10 mouse cellular contexts compared by ENCODE assay signal in genomic region chr8:8649944-8650343, GRCm38 (mm10). TPM values are rescaled to one million over a fixed set of nuclear protein-coding genes. Genes with fewer than 3 reads are reported as not detected.
DNase-seq lines count a peak whose midpoint lies in the region; ATAC-seq and TF ChIP-seq lines count a peak whose summit lies in the region.
"Had no signal": no experiment of that assay in that cellular context is flagged by ENCODE, and none has a peak within 500 bp of the region (broad histone marks: within the 10 kb centered on the region; RNA-seq: fewer than 3 reads in every experiment).

No protein-coding gene starts in this region.

- peaks cover 79% of the 10 kb centered on the region for H3K4me1 ChIP-seq in heart, embryonic 13.5 days
- peaks cover 47% of the 10 kb centered on the region for H3K4me1 ChIP-seq in heart, embryonic 10.5 days
- no peaks in the 10 kb centered on the region for H3K4me1 ChIP-seq in thymus, adult 2 months (replicated peaks; ENCODE audit: control insufficient read depth, insufficient read depth, low read length)
- peaks cover 18% of the 10 kb centered on the region for H3K4me1 ChIP-seq in midbrain, embryonic 11.5 days (ENCODE audit: control insufficient read depth, insufficient read depth, low read length)

- no peaks in the 10 kb centered on the region for H3K9me3 ChIP-seq in heart, embryonic 13.5 days
- H3K9me3 ChIP-seq in heart, embryonic 10.5 days, result no peaks in the 10 kb centered on the region
- H3K9me3 ChIP-seq in midbrain, embryonic 11.5 days (ENCODE audit: control insufficient read depth, low read length), result no peaks in the 10 kb centered on the region

- peak overlapping the region; percentile 57 for H3K9ac ChIP-seq in heart, embryonic 13.5 days
- no peak overlapping the region for H3K9ac ChIP-seq in midbrain, embryonic 11.5 days (ENCODE audit: low read length)

- H3K4me2 ChIP-seq in heart, embryonic 13.5 days, result peak overlapping the region; percentile 2; the same call in 1 of the 2 replicates
- no peak overlapping the region for H3K4me2 ChIP-seq in midbrain, embryonic 11.5 days

- H3K36me3 ChIP-seq in heart, embryonic 13.5 days, result peaks cover 13% of the 10 kb centered on the region
- peaks cover 9% of the 10 kb centered on the region; the same call in 1 of the 2 replicates for H3K36me3 ChIP-seq in heart, embryonic 10.5 days
- no peaks in the 10 kb centered on the region for H3K36me3 ChIP-seq in thymus, adult 2 months (ENCODE audit: control insufficient read depth, insufficient read depth, low read length)
- H3K36me3 ChIP-seq in midbrain, embryonic 11.5 days (ENCODE audit: control insufficient read depth, insufficient read depth, low read length), result no peaks in the 10 kb centered on the region

- ATAC-seq in heart, embryonic 13.5 days (ENCODE audit: extremely low read depth, insufficient number of reproducible peaks, low FRiP score, low TSS enrichment), result no peak
- ATAC-seq in midbrain, embryonic 11.5 days (ENCODE audit: low FRiP score), result no peak
- ATAC-seq: Patski had no signal

- H3K27ac ChIP-seq in heart, embryonic 13.5 days (replicated peaks), result peak overlapping the region; percentile 8; the same call in 1 of the 2 replicates
- H3K27ac ChIP-seq in heart, embryonic 10.5 days, result no peak overlapping the region
- H3K27ac ChIP-seq in thymus, adult 2 months (ENCODE audit: control insufficient read depth, insufficient read depth, low read length), result no peak overlapping the region; the same call in 1 of the 2 replicates
- H3K27ac ChIP-seq in midbrain, embryonic 11.5 days (ENCODE audit: low read depth, low read length), result no peak overlapping the region
- H3K27ac ChIP-seq: heart, adult 2 months had no signal

- no peak for TF ChIP-seq POLR2A in thymus, adult 2 months (IDR thresholded peaks at IDR 0.05; ENCODE audit: control insufficient read depth, extremely low read depth, insufficient read depth, low read length, poor library complexity)

- H3K27me3 ChIP-seq in heart, embryonic 13.5 days (replicated peaks), result no peaks in the 10 kb centered on the region
- no peaks in the 10 kb centered on the region for H3K27me3 ChIP-seq in heart, embryonic 10.5 days (ENCODE audit: insufficient read depth, poor library complexity, severe bottlenecking)
- H3K27me3 ChIP-seq in thymus, adult 2 months (ENCODE audit: control insufficient read depth, insufficient read depth, low read length), result no peaks in the 10 kb centered on the region
- peaks cover 94% of the 10 kb centered on the region for H3K27me3 ChIP-seq in midbrain, embryonic 11.5 days (ENCODE audit: control insufficient read depth, insufficient read depth, low read length)
- H3K27me3 ChIP-seq: Patski had no signal

- TF ChIP-seq CTCF in thymus, adult 2 months (IDR thresholded peaks at IDR 0.05; ENCODE audit: borderline replicate concordance, control insufficient read depth, extremely low read depth, insufficient read depth, low read length, poor library complexity), result no peak

- DNase-seq in heart, embryonic 10.5 days (ENCODE audit: low spot score), result no peak
- peak; percentile 66 for DNase-seq in ZHBTc4 (ENCODE audit: low read depth, low spot score)
- peak; percentile 78 to 92 for DNase-seq in frontal cortex, adult 2 months (ENCODE audit: extremely low spot score in 1 of 2, low spot score in 1 of 2)
- peak; percentile 52 to 61 for DNase-seq in layer of hippocampus, postnatal 25 days (ENCODE audit: extremely low spot score in 1 of 2, low spot score in 1 of 2)
- DNase-seq in right cerebral cortex, postnatal 36 days (ENCODE audit: low spot score in 2 of 2), result peak; percentile 67 to 72
- no peak for DNase-seq in thymus, adult 2 months
- no peak for DNase-seq in midbrain, embryonic 11.5 days (ENCODE audit: low spot score, missing footprints)

- no peak overlapping the region for H3K4me3 ChIP-seq in heart, embryonic 13.5 days
- no peak overlapping the region for H3K4me3 ChIP-seq in heart, embryonic 10.5 days
- H3K4me3 ChIP-seq in thymus, adult 2 months (ENCODE audit: control insufficient read depth, insufficient read depth, low read length), result no peak overlapping the region
- no peak overlapping the region for H3K4me3 ChIP-seq in midbrain, embryonic 11.5 days (ENCODE audit: low read depth, low read length)

- 63% methylated on average over 8 of the region's 8 CpGs for WGBS in heart, embryonic 13.5 days
- WGBS in heart, embryonic 10.5 days, result 68% methylated on average over 8 of the region's 8 CpGs
- 87% methylated on average over 8 of the region's 8 CpGs for WGBS in thymus, adult 2 months
- WGBS in midbrain, embryonic 11.5 days, result 48% methylated on average over 8 of the region's 8 CpGs

RNA-seq across cellular contexts. Expression of gene Efnb2, which starts 11.1 kb away (rescaled TPM):
- polyA plus RNA-seq in heart, embryonic 13.5 days (2015; fragmentation: Nextera tagmentation; extraction: Ambion mirVana), result 11.4 and 11.7 TPM in 2 replicates
- polyA plus RNA-seq in heart, embryonic 10.5 days (2016; fragmentation: Nextera tagmentation; extraction: Ambion mirVana), result 15.9 and 24.4 TPM in 2 replicates
- 26.4 and 41.4 TPM in 2 replicates for polyA plus RNA-seq in frontal cortex, adult 2 months (2012; rRNA removed)
- total RNA-seq in layer of hippocampus, postnatal 25 days (2021), result 10 to 100 TPM; 30.5 to 34.1 TPM
- 17.6 and 17.8 TPM in 2 replicates for polyA plus RNA-seq in thymus, adult 2 months (2012; rRNA removed)
- 15.5 and 18.3 TPM in 2 replicates for polyA plus RNA-seq in midbrain, embryonic 11.5 days (2014; fragmentation: Nextera tagmentation; extraction: Ambion mirVana)

RNA-seq across cellular contexts. Expression of gene Arglu1, which starts 40.4 kb away (rescaled TPM):
- polyA plus RNA-seq in heart, embryonic 13.5 days (2015; fragmentation: Nextera tagmentation; extraction: Ambion mirVana), result 79.0 and 86.7 TPM in 2 replicates
- polyA plus RNA-seq in heart, embryonic 10.5 days (2016; fragmentation: Nextera tagmentation; extraction: Ambion mirVana), result 93.7 and 112 TPM in 2 replicates
- polyA plus RNA-seq in frontal cortex, adult 2 months (2012; rRNA removed), result 168 and 212 TPM in 2 replicates
- total RNA-seq in layer of hippocampus, postnatal 25 days (2021), result 100 to 1,000 TPM in 1 of 2 experiments, 10 to 100 TPM in 1; 79.2 to 120 TPM
- 56.9 and 69.4 TPM in 2 replicates for polyA plus RNA-seq in thymus, adult 2 months (2012; rRNA removed)
- polyA plus RNA-seq in midbrain, embryonic 11.5 days (2014; fragmentation: Nextera tagmentation; extraction: Ambion mirVana), result 158 TPM in 2 replicates

Comparison
In these comparisons a context has a peak if more than half of its experiments do, and no peak if none do; other contexts are left out.
1. DNase-seq: peak in ZHBTc4 (single experiment), frontal cortex, adult 2 months (2 of 2), layer of hippocampus, postnatal 25 days (2 of 2) and right cerebral cortex, postnatal 36 days (2 of 2); none in heart, embryonic 10.5 days (single experiment), thymus, adult 2 months (single experiment) and midbrain, embryonic 11.5 days (single experiment).